Mouse (Mus musculus) CH12.LX (cell line): ENCODE results near the gene Mycn. TPM values are rescaled to one million over a fixed set of nuclear protein-coding genes. Genes with fewer than 3 reads are reported as not detected.

Experiments
- DNase-seq: peaks from one replicate; pipeline ENCODE4 v3.0.0-alpha.2; 2013; ENCODE audit errors: extremely low read depth
- H3K27ac ChIP-seq: 2 replicates; pipeline ENCODE4 v1.5.1; 2012; ENCODE audit warnings: low read depth, mild to moderate bottlenecking, control low read depth, moderate library complexity; ENCODE audit not compliant: insufficient read depth
- H3K27me3 ChIP-seq: replicated peaks from 2 replicates; pipeline ENCODE3; 2012; ENCODE audit warnings: inconsistent platforms
- H3K36me3 ChIP-seq, 2 experiments: replicated peaks in 1 of 2; 2 replicates each; pipeline versions ENCODE3 to v1.6.1; 2012; ENCODE audit warnings: inconsistent platforms in 1 of 2, low read length in 1 of 2, mild to moderate bottlenecking in 1 of 2, mixed read lengths in 1 of 2, moderate library complexity in 1 of 2; ENCODE audit not compliant: control insufficient read depth in 1 of 2, insufficient read depth in 1 of 2
- H3K4me1 ChIP-seq, 2 experiments: 2 replicates each; pipeline ENCODE4 v1.6.1; 2012; ENCODE audit warnings: inconsistent platforms in 1 of 2, moderate library complexity in 1 of 2; ENCODE audit not compliant: insufficient read depth in 2 of 2, control insufficient read depth in 1 of 2
- H3K4me2 ChIP-seq: 2 replicates; pipeline ENCODE4 v1.6.1; 2012; ENCODE audit warnings: low read depth, mild to moderate bottlenecking, control low read depth; ENCODE audit not compliant: poor library complexity, insufficient read depth, severe bottlenecking
- H3K4me3 ChIP-seq, 3 experiments: fragments of 150-350 bp in 1 of 3; sonication (generic) in 1 of 3; replicated peaks in 1 of 3; 2 replicates each; pipeline versions ENCODE3 to v1.5.1; 2011 to 2012; ENCODE audit warnings: low read depth in 2 of 3, low read length in 2 of 3, mild to moderate bottlenecking in 2 of 3, moderate library complexity in 2 of 3, control low read depth in 1 of 3, improper control_type of control experiment in 1 of 3, inconsistent platforms in 1 of 3, mixed read lengths in 1 of 3; ENCODE audit not compliant: poor library complexity in 1 of 3
- H3K79me2 ChIP-seq: replicated peaks from 2 replicates; pipeline ENCODE4 v1.6.1; 2012; ENCODE audit warnings: mild to moderate bottlenecking, moderate library complexity; ENCODE audit not compliant: control insufficient read depth, poor library complexity, insufficient read depth, severe bottlenecking; ENCODE audit errors: extremely low read depth
- H3K9ac ChIP-seq: 2 replicates; pipeline ENCODE4 v1.6.1; 2012; ENCODE audit warnings: low read depth, mild to moderate bottlenecking, control low read depth, moderate library complexity; ENCODE audit not compliant: insufficient read depth
- H3K9me3 ChIP-seq: replicated peaks from 2 replicates; pipeline ENCODE3; 2012; ENCODE audit warnings: low read length, inconsistent platforms, mixed read lengths
- BHLHE40 ChIP-seq: IDR thresholded peaks from 2 replicates; pipeline ENCODE4 v1.6.1; 2011; ENCODE audit warnings: mild to moderate bottlenecking, low read depth, low read length, improper control_type of control experiment
- CHD2 ChIP-seq: IDR thresholded peaks from 2 replicates; pipeline ENCODE4 v1.6.1; 2011; ENCODE audit warnings: low read length, improper control_type of control experiment
- CTCF ChIP-seq, 2 experiments: IDR thresholded peaks in 1 of 2; conservative IDR thresholded peaks in 1 of 2; 2 replicates each; pipeline ENCODE4 v1.5.1; 2011 to 2012; ENCODE audit warnings: low read depth in 2 of 2, low read length in 2 of 2, improper control_type of control experiment in 1 of 2, inconsistent platforms in 1 of 2, mild to moderate bottlenecking in 1 of 2, moderate library complexity in 1 of 2
- E2F4 ChIP-seq: IDR thresholded peaks from 2 replicates; pipeline ENCODE4 v1.6.1; 2011; ENCODE audit warnings: low read depth, low read length, improper control_type of control experiment; ENCODE audit not compliant: insufficient replicate concordance
- EP300 ChIP-seq: IDR thresholded peaks from 2 replicates; pipeline ENCODE4 v1.6.1; 2011; ENCODE audit warnings: low read length, improper control_type of control experiment
- GABPA ChIP-seq: IDR thresholded peaks from 2 replicates; pipeline ENCODE4 v1.6.1; 2012; ENCODE audit warnings: low read depth, low read length, improper control_type of control experiment, inconsistent platforms; ENCODE audit not compliant: insufficient replicate concordance
- HCFC1 ChIP-seq: IDR thresholded peaks from 2 replicates; pipeline ENCODE4 v1.6.1; 2012; ENCODE audit warnings: low read depth, mild to moderate bottlenecking, inconsistent platforms, low read length, improper control_type of control experiment
- IRF4 ChIP-seq: IDR thresholded peaks from 2 replicates; pipeline ENCODE4 v1.6.1; 2014; ENCODE audit warnings: low read depth, mild to moderate bottlenecking, inconsistent platforms, low read length, improper control_type of control experiment
- KAT2A ChIP-seq: IDR thresholded peaks from 2 replicates; pipeline ENCODE4 v1.6.1; 2012; ENCODE audit warnings: low read length, improper control_type of control experiment, inconsistent platforms; ENCODE audit not compliant: insufficient replicate concordance
- MAX ChIP-seq: IDR thresholded peaks from 2 replicates; pipeline ENCODE4 v1.6.1; 2011; ENCODE audit warnings: low read length, improper control_type of control experiment
- MAZ ChIP-seq: IDR thresholded peaks from 2 replicates; pipeline ENCODE4 v1.6.1; 2012; ENCODE audit warnings: low read depth, mild to moderate bottlenecking, inconsistent platforms, low read length, improper control_type of control experiment, moderate library complexity
- MEF2A ChIP-seq: IDR thresholded peaks from 2 replicates; pipeline ENCODE4 v1.6.1; 2014; ENCODE audit warnings: low read depth, mild to moderate bottlenecking, inconsistent platforms, low read length, improper control_type of control experiment, borderline replicate concordance
- MXI1 ChIP-seq: IDR thresholded peaks from 2 replicates; pipeline ENCODE4 v1.6.1; 2011; ENCODE audit warnings: mild to moderate bottlenecking, low read depth, low read length, improper control_type of control experiment
- MYC ChIP-seq: IDR thresholded peaks from 2 replicates; pipeline ENCODE4 v1.6.1; 2011; ENCODE audit warnings: low read depth, mild to moderate bottlenecking, improper control_type of control experiment, low read length
- NRF1 ChIP-seq: IDR thresholded peaks from 2 replicates; pipeline ENCODE4 v1.6.1; 2014; ENCODE audit warnings: low read depth, mild to moderate bottlenecking, inconsistent platforms, low read length, improper control_type of control experiment, moderate library complexity
- PAX5 ChIP-seq: IDR thresholded peaks from 2 replicates; pipeline ENCODE4 v1.6.1; 2012; ENCODE audit warnings: low read length, inconsistent platforms, mixed read lengths
- POLR2A ChIP-seq: IDR thresholded peaks from 2 replicates; pipeline ENCODE4 v1.6.1; 2011; ENCODE audit warnings: low read depth, mild to moderate bottlenecking, improper control_type of control experiment, low read length
- POLR2AphosphoS2 ChIP-seq: IDR thresholded peaks from 2 replicates; pipeline ENCODE4 v1.6.1; 2011; ENCODE audit warnings: low read depth, low read length, improper control_type of control experiment
- SMC3 ChIP-seq: IDR thresholded peaks from 2 replicates; pipeline ENCODE4 v1.6.1; 2011; ENCODE audit warnings: low read depth, low read length, improper control_type of control experiment
- TBP ChIP-seq: conservative IDR thresholded peaks from 2 replicates; pipeline ENCODE4 v1.6.1; 2011; ENCODE audit warnings: low read depth, low read length, improper control_type of control experiment
- TCF12 ChIP-seq: IDR thresholded peaks from 2 replicates; pipeline ENCODE4 v1.6.1; 2014; ENCODE audit warnings: low read depth, mild to moderate bottlenecking, inconsistent platforms, low read length, improper control_type of control experiment
- UBTF ChIP-seq: IDR thresholded peaks from 2 replicates; pipeline ENCODE4 v1.6.1; 2012; ENCODE audit warnings: low read depth, mild to moderate bottlenecking, inconsistent platforms, low read length, improper control_type of control experiment, moderate library complexity
- USF2 ChIP-seq: conservative IDR thresholded peaks from 2 replicates; pipeline ENCODE4 v1.6.1; 2011; ENCODE audit warnings: low read depth, low read length, improper control_type of control experiment
- ZC3H11A ChIP-seq: IDR thresholded peaks from 2 replicates; pipeline ENCODE4 v1.6.1; 2012; ENCODE audit warnings: low read depth, mild to moderate bottlenecking, inconsistent platforms, low read length, improper control_type of control experiment
- ZKSCAN1 ChIP-seq: IDR thresholded peaks from 2 replicates; pipeline ENCODE4 v1.6.1; 2012; ENCODE audit warnings: low read depth, inconsistent platforms, low read length, improper control_type of control experiment, borderline replicate concordance
- ZMIZ1 ChIP-seq: IDR thresholded peaks from 2 replicates; pipeline ENCODE4 v1.6.1; 2012; ENCODE audit warnings: low read depth, mild to moderate bottlenecking, inconsistent platforms, low read length, improper control_type of control experiment
- dilution Hi-C: fragments of 300-500 bp; cut with MboI; formaldehyde crosslinking; loops from 2 replicates; pipeline ENCODE4 v1.14.3; 2020; ENCODE audit warnings: low sequenced_read_pairs; ENCODE audit not compliant: extremely low pct_unique_long_range_greater_than_20kb, extremely low pct_ligation_motif_present
- in situ Hi-C: fragments of 300-500 bp; cut with MboI; formaldehyde crosslinking; loops from 3 replicates; pipeline ENCODE4 v1.14.3; 2019; ENCODE audit warnings: low sequenced_read_pairs, low pct_ligation_motif_present, low pct_unique_long_range_greater_than_20kb, mixed read lengths
- polyA plus RNA-seq: library from polyadenylated mRNA; unstranded; fragments of >175 nt; gene quantifications from 2 replicates; pipeline ENCODE4 v1.2.1, GENCODE M21; 2012; ENCODE audit warnings: low read depth; ENCODE audit not compliant: insufficient read length
- total RNA-seq, 2 experiments: library from RNA; depleted of rRNA; stranded (reverse); fragments of 300-350 nt in 1 of 2; fragments of >200 nt in 1 of 2; gene quantifications; 2 replicates each; pipeline ENCODE4 v1.2.3; 2012 to 2014

The Mycn gene
- total and polyA plus RNA-seq, 3 experiments: not detected

- dilution Hi-C loops (no loop called here), in situ Hi-C loops (no loop called here)
These were observed 41.3 kb upstream of the Mycn start for GRCm38 (mm10) chr12:12983032-12983431.

GRCm38 (mm10) chr12:12975397-12975796, 33.7 kb upstream of the Mycn start:
- Histone ChIP-seq H3K27ac (no peak overlapping the region), H3K4me1 (no peaks in the 10 kb centered on the region), H3K9ac (no peak overlapping the region), H3K4me3 (no peak overlapping the region), H3K79me2 (no peaks in the 10 kb centered on the region), H3K9me3 (no peaks in the 10 kb centered on the region), H3K4me2 (no peak overlapping the region), H3K36me3 (no peaks in the 10 kb centered on the region), H3K27me3 (no peaks in the 10 kb centered on the region)
- dilution Hi-C loops (no loop called here), in situ Hi-C loops (no loop called here)
- DNase-seq: no peak
- no peak for TF ChIP-seq MYC
- TF ChIP-seq PAX5: no peak
- TF ChIP-seq HCFC1: no peak
- no peak for TF ChIP-seq UBTF
- TF ChIP-seq SMC3: no peak
- TF ChIP-seq E2F4: no peak
- no peak for TF ChIP-seq ZC3H11A
- no peak for TF ChIP-seq MXI1
- TF ChIP-seq ZMIZ1: no peak

More at GRCm38 (mm10) chr12:12983032-12983431, 41.3 kb upstream of the Mycn start:
- no peaks in the 10 kb centered on the region for H3K4me1 ChIP-seq
- H3K9ac ChIP-seq: no peak overlapping the region
- no peaks in the 10 kb centered on the region for H3K36me3 ChIP-seq
- no peaks in the 10 kb centered on the region for H3K27me3 ChIP-seq
- H3K79me2 ChIP-seq: no peaks in the 10 kb centered on the region
- no peak overlapping the region for H3K4me2 ChIP-seq
- no peak overlapping the region for H3K27ac ChIP-seq
- H3K9me3 ChIP-seq: no peaks in the 10 kb centered on the region
- no peak overlapping the region for H3K4me3 ChIP-seq
- TF ChIP-seq TCF12 (no peak), E2F4 (no peak), TBP (no peak), MAX (no peak), KAT2A (no peak)
- no peak for DNase-seq

- Histone ChIP-seq H3K4me2 (no peak overlapping the region), H3K9me3 (no peaks in the 10 kb centered on the region), H3K36me3 (no peaks in the 10 kb centered on the region), H3K4me3 (no peak overlapping the region), H3K27me3 (no peaks in the 10 kb centered on the region), H3K9ac (no peak overlapping the region), H3K27ac (no peak overlapping the region), H3K4me1 (no peaks in the 10 kb centered on the region), H3K79me2 (no peaks in the 10 kb centered on the region)
- dilution Hi-C loops (no loop called here), in situ Hi-C loops (no loop called here)
- TF ChIP-seq E2F4 (no peak), BHLHE40 (no peak), GABPA (no peak), UBTF (no peak), USF2 (no peak), MYC (no peak), EP300 (no peak), IRF4 (no peak), MEF2A (no peak), MAX (no peak), MAZ (no peak), KAT2A (no peak), HCFC1 (no peak), CHD2 (no peak), ZKSCAN1 (no peak), CTCF (conservative IDR thresholded peaks at IDR 0.05 in 1 of 2, IDR thresholded peaks at IDR 0.05 in 1 of 2; ENCODE audit: low read depth in 2 of 2, low read length in 2 of 2) (no peak), NRF1 (no peak), POLR2A (no peak), POLR2AphosphoS2 (no peak), PAX5 (no peak)
- DNase-seq: no peak
These were observed 31.2 kb upstream of the Mycn start for GRCm38 (mm10) chr12:12972756-12973435.
